Mouse (Mus musculus): Measurements from ENCODE around the gene Kcnip1.

DNA sequence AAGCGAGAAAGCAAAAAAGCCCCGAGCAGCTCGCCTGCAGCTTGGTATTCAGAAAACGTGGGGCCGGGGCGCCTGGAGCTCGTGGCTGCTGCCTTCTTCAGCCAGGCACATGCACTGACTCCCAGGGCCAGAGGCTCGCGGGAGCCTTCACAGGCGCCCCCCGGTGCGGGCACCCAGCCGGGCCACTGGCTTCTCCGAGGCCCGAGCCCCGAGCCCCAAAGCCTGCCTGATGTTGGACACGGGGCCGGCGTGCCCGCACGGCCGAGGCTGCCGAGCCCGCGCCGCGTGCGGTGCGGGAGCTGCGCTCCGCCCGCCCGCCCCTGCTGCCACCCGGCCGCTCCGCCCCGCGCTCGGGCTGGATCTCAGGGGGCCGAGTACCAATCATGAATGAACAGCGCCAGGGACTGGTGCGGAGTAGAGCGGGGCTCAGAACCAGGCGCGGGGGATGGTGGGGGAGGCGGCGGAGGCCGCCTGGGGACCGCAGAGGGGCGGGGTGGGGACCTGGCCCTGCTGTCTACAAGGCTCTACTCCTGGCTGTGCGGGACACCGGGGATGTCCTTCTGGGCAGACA is 149.6 kb downstream of the Kcnip1 start:
- no peak for TF ChIP-seq POLR2A (IDR thresholded peaks at IDR 0.05; ENCODE audit: extremely low read depth, insufficient read depth, low read length)
- no peak for TF ChIP-seq CTCF (IDR thresholded peaks at IDR 0.05; ENCODE audit: extremely low read depth, insufficient read depth, low read length)
